Mouse (Mus musculus): ENCODE results near the gene Pmm1. TPM values are rescaled to one million over a fixed set of nuclear protein-coding genes. Genes with fewer than 3 reads are reported as not detected.

Gene Pmm1
- polyA plus RNA-seq (2012; rRNA removed): 30.1 and 41.6 TPM in 2 replicates

DNA sequence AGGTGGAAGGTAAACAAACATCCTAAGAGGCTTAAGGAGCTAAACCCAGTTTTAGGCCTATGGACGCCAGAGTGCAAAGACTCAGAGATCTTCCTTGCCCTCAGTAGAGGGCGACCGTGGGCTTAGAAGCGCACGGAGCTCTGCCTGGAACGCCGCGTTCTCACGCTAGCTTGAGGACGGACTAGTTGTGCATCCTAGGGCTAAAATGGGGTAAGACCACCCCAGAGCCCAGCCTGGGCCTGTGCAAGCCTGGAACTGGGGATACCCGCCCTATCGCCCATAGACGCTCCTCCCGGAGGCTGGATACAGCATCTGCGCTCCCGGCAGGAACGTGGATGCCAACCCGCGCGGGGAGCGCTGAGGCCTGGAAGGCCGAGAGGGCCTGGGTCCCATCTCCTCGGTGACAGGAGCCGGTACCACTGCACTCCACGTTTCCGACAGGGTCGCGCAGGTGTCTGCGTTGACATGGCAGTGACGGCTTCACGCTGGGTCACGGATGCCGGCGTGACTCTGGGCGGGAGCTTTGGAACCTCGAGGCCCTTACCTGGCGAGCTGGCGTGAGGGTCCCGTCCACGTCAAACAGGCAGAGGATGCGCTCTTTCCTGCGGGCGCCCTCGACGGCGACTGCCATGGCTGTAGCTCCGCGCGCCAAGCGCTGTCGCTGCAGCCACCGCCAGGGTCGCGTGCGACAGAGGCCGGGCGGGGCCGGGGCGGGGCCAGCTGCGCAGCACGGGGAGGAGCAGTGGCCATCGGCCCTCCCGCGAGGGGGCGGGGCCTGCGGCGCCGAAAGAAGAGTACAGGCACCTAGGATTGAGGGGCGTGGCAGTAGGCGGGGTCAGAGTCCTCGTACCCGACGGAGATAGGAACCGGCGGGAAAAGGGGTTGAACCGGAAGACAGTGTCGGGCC is at the start of gene Pmm1:
Gene Pmm1 (minus strand): TSS at position 760 of the 907 bp plus-strand sequence.

DNA sequence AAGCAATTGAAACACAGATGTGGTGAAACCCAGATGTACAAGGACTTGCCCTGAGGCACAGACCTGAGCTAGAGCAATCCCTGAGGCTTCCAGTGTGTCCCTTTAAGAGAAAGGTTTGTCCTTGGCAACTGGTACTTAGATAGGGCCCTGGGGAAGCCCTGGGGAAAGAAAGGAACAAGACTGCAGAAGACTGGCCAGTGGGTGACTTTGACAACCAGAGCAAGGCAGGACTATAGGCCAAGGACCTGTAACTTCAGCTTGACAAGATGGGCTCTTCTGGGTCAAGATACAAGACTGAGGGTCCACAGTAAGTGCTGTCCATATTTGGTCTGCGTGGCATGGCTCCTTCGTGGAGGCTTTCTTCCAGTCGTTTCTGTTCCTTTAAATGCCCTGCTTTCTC is 26.9 kb upstream of the Pmm1 start, which contains the start of gene Xrcc6:
Gene Xrcc6 (plus strand): TSS at position 190 of the 400 bp plus-strand sequence.

DNA sequence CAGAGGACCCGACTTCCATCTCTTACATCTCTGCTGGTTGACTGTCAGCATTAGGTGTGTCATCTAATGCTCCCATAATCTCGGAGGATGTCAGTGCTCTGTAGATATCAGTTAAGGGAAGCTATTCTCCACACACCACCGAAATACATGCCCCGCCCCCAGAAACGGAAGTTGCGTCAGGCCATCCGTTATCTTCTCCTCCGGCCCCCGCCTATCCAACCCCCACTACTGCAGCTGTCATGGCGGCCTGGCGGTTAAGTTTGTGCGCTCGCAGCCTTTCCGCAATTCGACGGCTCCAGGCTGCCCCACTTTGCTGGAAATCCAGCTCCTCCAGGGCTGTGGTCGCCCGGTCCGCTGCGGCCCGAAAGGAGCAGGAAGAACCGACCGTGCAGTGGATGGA is 19.6 kb upstream of the Pmm1 start, which contains the start of gene 1700029P11Rik:
Gene 1700029P11Rik (plus strand): TSS at position 220 of the 400 bp plus-strand sequence.

GRCm38 (mm10) chr15:81936679-81937078 is 24.1 kb downstream of the Pmm1 start, which contains the start of gene Csdc2:
TSS of gene Csdc2 (plus strand) at chr15:81936759.

GRCm38 (mm10) chr15:81925760-81926445 is 34.8 kb downstream of the Pmm1 start, which contains the start of gene Polr3h:
TSS of gene Polr3h (minus strand) at chr15:81926240.

Other genes starting within 250 kb of the Pmm1 start
- 8.7 and 9.2 TPM in 2 replicates for gene Zc3h7b, start 215.9 kb downstream of the Pmm1 start, polyA plus RNA-seq (2012; rRNA removed)
- 14.0 and 16.3 TPM in 2 replicates for gene Rangap1, start 215.4 kb downstream of the Pmm1 start, polyA plus RNA-seq (2012; rRNA removed)
- gene Tef, start 158.5 kb downstream of the Pmm1 start, polyA plus RNA-seq (2012; rRNA removed): 5.7 and 6.1 TPM in 2 replicates
- 13.6 and 13.8 TPM in 2 replicates for gene Tob2, start 102.1 kb downstream of the Pmm1 start, polyA plus RNA-seq (2012; rRNA removed)
- gene Phf5a, start 89.0 kb downstream of the Pmm1 start, polyA plus RNA-seq (2012; rRNA removed): 20.7 and 21.6 TPM in 2 replicates
- 137 and 147 TPM in 2 replicates for gene Aco2, start 88.6 kb downstream of the Pmm1 start, polyA plus RNA-seq (2012; rRNA removed)
- 4.3 TPM in 2 replicates for gene Polr3h, start 34.7 kb downstream of the Pmm1 start, polyA plus RNA-seq (2012; rRNA removed)
- 4.6 and 4.8 TPM in 2 replicates for gene Csdc2, start 24.2 kb downstream of the Pmm1 start, polyA plus RNA-seq (2012; rRNA removed)
- gene 1700029P11Rik, start 19.6 kb upstream of the Pmm1 start, polyA plus RNA-seq (2012; rRNA removed): not detected in 2 replicates
- 5.4 and 5.5 TPM in 2 replicates for gene Xrcc6, start 26.9 kb upstream of the Pmm1 start, polyA plus RNA-seq (2012; rRNA removed)
- gene Desi1, start 72.9 kb upstream of the Pmm1 start, polyA plus RNA-seq (2012; rRNA removed): 16.3 and 33.1 TPM in 2 replicates
- gene Snu13, start 86.7 kb upstream of the Pmm1 start, polyA plus RNA-seq (2012; rRNA removed): 22.7 and 26.4 TPM in 2 replicates
- not detected in 2 replicates for gene 4930407I10Rik, start 98.2 kb upstream of the Pmm1 start, polyA plus RNA-seq (2012; rRNA removed)
- gene Mei1, start 109.1 kb upstream of the Pmm1 start, polyA plus RNA-seq (2012; rRNA removed): 0.04 TPM in 1 of 2 replicates, not detected in the other
- 3.5 and 4.8 TPM in 2 replicates for gene Ccdc134, start 167.0 kb upstream of the Pmm1 start, polyA plus RNA-seq (2012; rRNA removed)
- 159 and 162 TPM in 2 replicates for gene Srebf2, start 186.3 kb upstream of the Pmm1 start, polyA plus RNA-seq (2012; rRNA removed)

All from stomach, adult 2 months (tissue).